Mouse (Mus musculus) CH12.LX (cell line): ENCODE results near the gene Mdfic. TPM values are rescaled to one million over a fixed set of nuclear protein-coding genes. Genes with fewer than 3 reads are reported as not detected.

Experiments used
- DNase-seq: peaks from one replicate; pipeline ENCODE4 v3.0.0-alpha.2; 2013; ENCODE audit errors: extremely low read depth
- H3K27ac ChIP-seq: 2 replicates; pipeline ENCODE4 v1.5.1; 2012; ENCODE audit warnings: low read depth, mild to moderate bottlenecking, control low read depth, moderate library complexity; ENCODE audit not compliant: insufficient read depth
- H3K27me3 ChIP-seq: replicated peaks from 2 replicates; pipeline ENCODE3; 2012; ENCODE audit warnings: inconsistent platforms
- H3K36me3 ChIP-seq, 2 experiments: replicated peaks in 1 of 2; 2 replicates each; pipeline versions ENCODE3 to v1.6.1; 2012; ENCODE audit warnings: inconsistent platforms in 1 of 2, low read length in 1 of 2, mild to moderate bottlenecking in 1 of 2, mixed read lengths in 1 of 2, moderate library complexity in 1 of 2; ENCODE audit not compliant: control insufficient read depth in 1 of 2, insufficient read depth in 1 of 2
- H3K4me1 ChIP-seq, 2 experiments: 2 replicates each; pipeline ENCODE4 v1.6.1; 2012; ENCODE audit warnings: inconsistent platforms in 1 of 2, moderate library complexity in 1 of 2; ENCODE audit not compliant: insufficient read depth in 2 of 2, control insufficient read depth in 1 of 2
- H3K4me2 ChIP-seq: 2 replicates; pipeline ENCODE4 v1.6.1; 2012; ENCODE audit warnings: low read depth, mild to moderate bottlenecking, control low read depth; ENCODE audit not compliant: poor library complexity, insufficient read depth, severe bottlenecking
- H3K4me3 ChIP-seq, 3 experiments: fragments of 150-350 bp in 1 of 3; sonication (generic) in 1 of 3; replicated peaks in 1 of 3; 2 replicates each; pipeline versions ENCODE3 to v1.5.1; 2011 to 2012; ENCODE audit warnings: low read depth in 2 of 3, low read length in 2 of 3, mild to moderate bottlenecking in 2 of 3, moderate library complexity in 2 of 3, control low read depth in 1 of 3, improper control_type of control experiment in 1 of 3, inconsistent platforms in 1 of 3, mixed read lengths in 1 of 3; ENCODE audit not compliant: poor library complexity in 1 of 3
- H3K79me2 ChIP-seq: replicated peaks from 2 replicates; pipeline ENCODE4 v1.6.1; 2012; ENCODE audit warnings: mild to moderate bottlenecking, moderate library complexity; ENCODE audit not compliant: control insufficient read depth, poor library complexity, insufficient read depth, severe bottlenecking; ENCODE audit errors: extremely low read depth
- H3K9ac ChIP-seq: 2 replicates; pipeline ENCODE4 v1.6.1; 2012; ENCODE audit warnings: low read depth, mild to moderate bottlenecking, control low read depth, moderate library complexity; ENCODE audit not compliant: insufficient read depth
- H3K9me3 ChIP-seq: replicated peaks from 2 replicates; pipeline ENCODE3; 2012; ENCODE audit warnings: low read length, inconsistent platforms, mixed read lengths
- CHD1 ChIP-seq: IDR thresholded peaks from 2 replicates; pipeline ENCODE4 v1.6.1; 2012; ENCODE audit warnings: low read depth, low read length, improper control_type of control experiment, inconsistent platforms
- CHD2 ChIP-seq: IDR thresholded peaks from 2 replicates; pipeline ENCODE4 v1.6.1; 2011; ENCODE audit warnings: low read length, improper control_type of control experiment
- E2F4 ChIP-seq: IDR thresholded peaks from 2 replicates; pipeline ENCODE4 v1.6.1; 2011; ENCODE audit warnings: low read depth, low read length, improper control_type of control experiment; ENCODE audit not compliant: insufficient replicate concordance
- EP300 ChIP-seq: IDR thresholded peaks from 2 replicates; pipeline ENCODE4 v1.6.1; 2011; ENCODE audit warnings: low read length, improper control_type of control experiment
- ETS1 ChIP-seq: conservative IDR thresholded peaks from 2 replicates; pipeline ENCODE4 v1.6.1; 2012; ENCODE audit warnings: low read depth, mild to moderate bottlenecking, inconsistent platforms, low read length, improper control_type of control experiment, moderate library complexity
- JUN ChIP-seq: IDR thresholded peaks from 2 replicates; pipeline ENCODE4 v1.6.1; 2011; ENCODE audit warnings: low read depth, mild to moderate bottlenecking, low read length, improper control_type of control experiment, moderate library complexity; ENCODE audit not compliant: insufficient read depth
- JUND ChIP-seq: conservative IDR thresholded peaks from 2 replicates; pipeline ENCODE4 v1.6.1; 2011; ENCODE audit warnings: low read depth, low read length, improper control_type of control experiment
- MAFK ChIP-seq: IDR thresholded peaks from 2 replicates; pipeline ENCODE4 v1.6.1; 2011; ENCODE audit warnings: low read length, improper control_type of control experiment; ENCODE audit not compliant: insufficient replicate concordance
- MAX ChIP-seq: IDR thresholded peaks from 2 replicates; pipeline ENCODE4 v1.6.1; 2011; ENCODE audit warnings: low read length, improper control_type of control experiment
- MAZ ChIP-seq: IDR thresholded peaks from 2 replicates; pipeline ENCODE4 v1.6.1; 2012; ENCODE audit warnings: low read depth, mild to moderate bottlenecking, inconsistent platforms, low read length, improper control_type of control experiment, moderate library complexity
- MXI1 ChIP-seq: IDR thresholded peaks from 2 replicates; pipeline ENCODE4 v1.6.1; 2011; ENCODE audit warnings: mild to moderate bottlenecking, low read depth, low read length, improper control_type of control experiment
- MYC ChIP-seq: IDR thresholded peaks from 2 replicates; pipeline ENCODE4 v1.6.1; 2011; ENCODE audit warnings: low read depth, mild to moderate bottlenecking, improper control_type of control experiment, low read length
- NELFE ChIP-seq: IDR thresholded peaks from 2 replicates; pipeline ENCODE4 v1.6.1; 2011; ENCODE audit warnings: low read depth, low read length, improper control_type of control experiment
- NRF1 ChIP-seq: IDR thresholded peaks from 2 replicates; pipeline ENCODE4 v1.6.1; 2014; ENCODE audit warnings: low read depth, mild to moderate bottlenecking, inconsistent platforms, low read length, improper control_type of control experiment, moderate library complexity
- POLR2AphosphoS2 ChIP-seq: IDR thresholded peaks from 2 replicates; pipeline ENCODE4 v1.6.1; 2011; ENCODE audit warnings: low read depth, low read length, improper control_type of control experiment
- RAD21 ChIP-seq: IDR thresholded peaks from 2 replicates; pipeline ENCODE4 v1.6.1; 2011; ENCODE audit warnings: low read depth, mild to moderate bottlenecking, low read length, improper control_type of control experiment, moderate library complexity
- RCOR1 ChIP-seq: conservative IDR thresholded peaks from 2 replicates; pipeline ENCODE4 v1.6.1; 2012; ENCODE audit warnings: low read depth, mild to moderate bottlenecking, inconsistent platforms, low read length, improper control_type of control experiment
- SIN3A ChIP-seq: IDR thresholded peaks from 2 replicates; pipeline ENCODE4 v1.6.1; 2012; ENCODE audit warnings: low read length, improper control_type of control experiment, inconsistent platforms
- SMC3 ChIP-seq: IDR thresholded peaks from 2 replicates; pipeline ENCODE4 v1.6.1; 2011; ENCODE audit warnings: low read depth, low read length, improper control_type of control experiment
- TCF12 ChIP-seq: IDR thresholded peaks from 2 replicates; pipeline ENCODE4 v1.6.1; 2014; ENCODE audit warnings: low read depth, mild to moderate bottlenecking, inconsistent platforms, low read length, improper control_type of control experiment
- USF1 ChIP-seq: IDR thresholded peaks from 2 replicates; pipeline ENCODE4 v1.6.1; 2014; ENCODE audit warnings: low read depth, mild to moderate bottlenecking, inconsistent platforms, low read length, improper control_type of control experiment
- USF2 ChIP-seq: conservative IDR thresholded peaks from 2 replicates; pipeline ENCODE4 v1.6.1; 2011; ENCODE audit warnings: low read depth, low read length, improper control_type of control experiment
- ZC3H11A ChIP-seq: IDR thresholded peaks from 2 replicates; pipeline ENCODE4 v1.6.1; 2012; ENCODE audit warnings: low read depth, mild to moderate bottlenecking, inconsistent platforms, low read length, improper control_type of control experiment
- ZNF384 ChIP-seq: IDR thresholded peaks from 2 replicates; pipeline ENCODE4 v1.6.1; 2012; ENCODE audit warnings: low read depth, low read length, improper control_type of control experiment, inconsistent platforms
- dilution Hi-C: fragments of 300-500 bp; cut with MboI; formaldehyde crosslinking; loops from 2 replicates; pipeline ENCODE4 v1.14.3; 2020; ENCODE audit warnings: low sequenced_read_pairs; ENCODE audit not compliant: extremely low pct_unique_long_range_greater_than_20kb, extremely low pct_ligation_motif_present
- in situ Hi-C: fragments of 300-500 bp; cut with MboI; formaldehyde crosslinking; loops from 3 replicates; pipeline ENCODE4 v1.14.3; 2019; ENCODE audit warnings: low sequenced_read_pairs, low pct_ligation_motif_present, low pct_unique_long_range_greater_than_20kb, mixed read lengths
- polyA plus RNA-seq: library from polyadenylated mRNA; unstranded; fragments of >175 nt; gene quantifications from 2 replicates; pipeline ENCODE4 v1.2.1, GENCODE M21; 2012; ENCODE audit warnings: low read depth; ENCODE audit not compliant: insufficient read length
- total RNA-seq, 2 experiments: library from RNA; depleted of rRNA; stranded (reverse); fragments of 300-350 nt in 1 of 2; fragments of >200 nt in 1 of 2; gene quantifications; 2 replicates each; pipeline ENCODE4 v1.2.3; 2012 to 2014

The Mdfic gene
- total and polyA plus RNA-seq, 3 experiments, result 8.3 to 14.7 (median 14.1) TPM

GRCm38 (mm10) chr6:15829812-15830211 lies 109.4 kb downstream of the Mdfic start:
- in situ Hi-C loops (no loop called here), dilution Hi-C loops (no loop called here)
- Histone ChIP-seq H3K36me3 (peaks cover 10 to 24% of the 10 kb centered on the region in 2 experiments), H3K9ac (no peak overlapping the region), H3K27ac (no peak overlapping the region), H3K27me3 (no peaks in the 10 kb centered on the region), H3K79me2 (no peaks in the 10 kb centered on the region), H3K4me1 (0 out of 4 replicates have a peak, but pooled peaks cover 0 to 2% of the 10 kb centered on the region in 2 experiments), H3K9me3 (no peaks in the 10 kb centered on the region), H3K4me3 (no peak overlapping the region), H3K4me2 (no peak overlapping the region)
- TF ChIP-seq JUN (no peak), SMC3 (no peak), RAD21 (no peak), MAX (no peak), TCF12 (no peak), NRF1 (no peak), E2F4 (no peak), SIN3A (no peak), MAFK (no peak)
- DNase-seq, result no peak

- Histone ChIP-seq H3K36me3 (peaks cover 17 to 32% of the 10 kb centered on the region in 2 experiments), H3K27ac (no peak overlapping the region), H3K79me2 (no peaks in the 10 kb centered on the region), H3K9me3 (no peaks in the 10 kb centered on the region), H3K4me1 (0 out of 4 replicates have a peak, but pooled peaks cover 0 to 2% of the 10 kb centered on the region in 2 experiments), H3K9ac (no peak overlapping the region), H3K27me3 (no peaks in the 10 kb centered on the region), H3K4me3 (no peak overlapping the region), H3K4me2 (no peak overlapping the region)
- in situ Hi-C loops, result no loop called here
- no peak for TF ChIP-seq RCOR1
- TF ChIP-seq CHD1, result no peak
- no peak for TF ChIP-seq USF2
- TF ChIP-seq NELFE, result no peak
- no peak for TF ChIP-seq NRF1
- TF ChIP-seq USF1, result no peak
- TF ChIP-seq JUN, result no peak
- no peak for TF ChIP-seq POLR2AphosphoS2
- no peak for TF ChIP-seq JUND
- no peak for TF ChIP-seq CHD2
- TF ChIP-seq ETS1, result no peak
- TF ChIP-seq MXI1, result no peak
- no peak for TF ChIP-seq MYC
- TF ChIP-seq EP300, result no peak
- TF ChIP-seq ZC3H11A, result no peak
- no peak for TF ChIP-seq MAZ
- no peak for TF ChIP-seq ZNF384
- no peak for TF ChIP-seq SIN3A
- no peak for TF ChIP-seq MAX
- no peak for DNase-seq
- dilution Hi-C loops, result no loop called here
Measured at GRCm38 (mm10) chr6:15830651-15831050, 110.2 kb downstream of the Mdfic start.
